Mouse (Mus musculus): ENCODE measurements around the gene Blvrb. TPM values are rescaled to one million over a fixed set of nuclear protein-coding genes. Genes with fewer than 3 reads are reported as not detected.

The Blvrb gene
- 84.7 and 89.0 TPM in 2 replicates for polyA plus RNA-seq (2015; fragmentation: Nextera tagmentation; extraction: Ambion mirVana)

- peak; percentile 94 for ATAC-seq (ENCODE audit: extremely low read depth, insufficient number of reproducible peaks, low FRiP score, low TSS enrichment)
- WGBS: 2% methylated on average over 54 of the region's 54 CpGs
- Histone ChIP-seq H3K4me3 (peak within 1 kb of the TSS; percentile 71), H3K4me2 (peak within 1 kb of the TSS; percentile 98), H3K4me1 (peaks cover 28% of the 10 kb centered on the region), H3K36me3 (no peaks in the 10 kb centered on the region), H3K9me3 (no peaks in the 10 kb centered on the region), H3K27me3 (replicated peaks) (peaks cover 31% of the 10 kb centered on the region), H3K9ac (peak within 1 kb of the TSS; percentile 84), H3K27ac (replicated peaks) (peak within 1 kb of the TSS; percentile 79)
These were observed at the start of gene Blvrb, which contains the start of gene Sptbn4 for GRCm38 (mm10) chr7:27447419-27448286. Gene Blvrb, plus strand, starts transcription at chr7:27447978. Gene Sptbn4, minus strand, starts transcription at chr7:27447686.

- Histone ChIP-seq H3K27ac (replicated peaks) (no peak overlapping the region), H3K4me3 (no peak overlapping the region), H3K27me3 (replicated peaks) (peaks cover 97% of the 10 kb centered on the region), H3K36me3 (no peaks in the 10 kb centered on the region), H3K9me3 (peaks cover 6% of the 10 kb centered on the region), H3K9ac (no peak overlapping the region), H3K4me2 (no peak overlapping the region), H3K4me1 (peaks cover 10% of the 10 kb centered on the region)
- WGBS: 67% methylated on average over 7 of the region's 7 CpGs
- no peak for ATAC-seq (ENCODE audit: extremely low read depth, insufficient number of reproducible peaks, low FRiP score, low TSS enrichment)
These were observed 47.2 kb upstream of the Blvrb start for GRCm38 (mm10) chr7:27400545-27400944.

DNA sequence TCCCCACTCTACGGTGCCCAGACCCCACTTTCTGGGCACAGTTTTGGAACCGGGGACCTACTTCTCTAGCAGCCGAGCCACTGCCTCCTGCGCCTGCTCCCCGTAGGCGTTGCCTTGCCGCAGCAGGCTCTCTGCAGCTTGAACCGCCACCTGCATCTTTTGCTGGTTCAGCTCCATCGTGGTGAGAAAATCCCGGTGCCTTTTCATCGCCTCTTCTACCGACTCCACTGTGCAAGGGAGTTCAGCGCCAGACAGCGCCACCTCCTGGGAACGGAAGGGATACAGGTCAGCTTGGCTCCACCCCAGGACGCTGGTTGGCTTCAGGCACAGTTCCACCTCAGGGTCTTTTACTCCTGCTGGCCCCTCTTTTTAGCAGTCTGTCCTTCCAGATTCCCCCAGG lies 45.1 kb upstream of the Blvrb start:
- 10% methylated on average over 16 of the region's 16 CpGs for WGBS

DNA sequence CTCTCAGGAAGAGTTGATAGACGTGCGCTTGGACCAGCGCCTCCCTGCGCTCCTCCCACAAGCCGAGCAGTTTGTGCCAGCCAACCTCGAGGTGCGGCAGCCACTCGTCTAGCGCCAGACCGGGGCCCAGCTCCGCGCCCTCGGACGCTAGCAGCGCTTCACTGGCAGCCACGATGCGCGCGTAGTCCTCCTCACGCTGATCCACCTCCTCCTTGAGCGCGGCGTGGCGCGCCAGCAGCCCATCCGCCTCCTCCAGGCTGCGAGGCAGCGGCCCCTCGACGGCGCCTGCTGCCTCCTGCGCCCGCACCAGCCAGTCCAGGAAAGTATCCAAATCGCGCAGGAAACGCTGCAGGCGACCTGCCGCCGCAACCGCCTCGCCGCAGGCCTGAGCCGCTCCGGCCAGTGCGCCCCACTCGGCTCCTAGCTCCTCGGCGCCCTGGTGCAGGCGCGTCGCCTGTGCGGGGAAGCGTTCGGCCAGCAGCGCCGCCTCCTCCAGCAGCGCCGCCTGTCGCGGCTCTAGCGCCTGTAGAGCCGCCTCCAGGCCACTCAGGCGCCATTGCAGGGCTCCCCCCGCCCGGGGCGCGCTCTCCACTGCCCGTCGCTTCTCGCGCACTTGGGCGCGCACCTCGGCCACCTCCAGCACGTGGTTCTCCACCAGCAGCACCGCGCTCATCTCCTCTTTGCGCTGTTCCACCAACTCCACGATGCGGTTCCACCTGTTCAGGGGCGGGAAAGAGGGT lies 43.4 kb upstream of the Blvrb start:
- Histone ChIP-seq H3K27ac (replicated peaks) (no peak overlapping the region), H3K27me3 (replicated peaks) (peaks cover 97% of the 10 kb centered on the region), H3K4me2 (peak overlapping the region; percentile 47), H3K9ac (no peak overlapping the region), H3K4me3 (peak overlapping the region; percentile 29), H3K36me3 (no peaks in the 10 kb centered on the region), H3K4me1 (peaks cover 16% of the 10 kb centered on the region), H3K9me3 (peaks cover 9% of the 10 kb centered on the region)
- ATAC-seq (ENCODE audit: extremely low read depth, insufficient number of reproducible peaks, low FRiP score, low TSS enrichment): no peak
- 4% methylated on average over 81 of the region's 81 CpGs for WGBS

More for the DNA sequence above, 45.1 kb upstream of the Blvrb start:
- H3K9ac ChIP-seq: no peak overlapping the region
- peaks cover 4% of the 10 kb centered on the region; the same call in 1 of the 2 replicates for H3K4me1 ChIP-seq
- H3K9me3 ChIP-seq: peaks cover 9% of the 10 kb centered on the region
- H3K4me2 ChIP-seq: no peak overlapping the region
- H3K36me3 ChIP-seq: no peaks in the 10 kb centered on the region
- no peak overlapping the region for H3K4me3 ChIP-seq
- H3K27me3 ChIP-seq (replicated peaks): peaks cover 97% of the 10 kb centered on the region
- H3K27ac ChIP-seq (replicated peaks): no peak overlapping the region
- ATAC-seq (ENCODE audit: extremely low read depth, insufficient number of reproducible peaks, low FRiP score, low TSS enrichment): no peak

GRCm38 (mm10) chr7:27406481-27406880 lies 41.3 kb upstream of the Blvrb start:
- Histone ChIP-seq H3K9me3 (peaks cover 9% of the 10 kb centered on the region), H3K4me1 (peaks cover 16% of the 10 kb centered on the region), H3K9ac (no peak overlapping the region), H3K27ac (replicated peaks) (no peak overlapping the region), H3K4me2 (no peak overlapping the region), H3K27me3 (replicated peaks) (peaks cover 99% of the 10 kb centered on the region), H3K36me3 (no peaks in the 10 kb centered on the region), H3K4me3 (no peak overlapping the region)
- ATAC-seq (ENCODE audit: extremely low read depth, insufficient number of reproducible peaks, low FRiP score, low TSS enrichment): no peak
- WGBS: 77% methylated on average over 7 of the region's 7 CpGs

DNA sequence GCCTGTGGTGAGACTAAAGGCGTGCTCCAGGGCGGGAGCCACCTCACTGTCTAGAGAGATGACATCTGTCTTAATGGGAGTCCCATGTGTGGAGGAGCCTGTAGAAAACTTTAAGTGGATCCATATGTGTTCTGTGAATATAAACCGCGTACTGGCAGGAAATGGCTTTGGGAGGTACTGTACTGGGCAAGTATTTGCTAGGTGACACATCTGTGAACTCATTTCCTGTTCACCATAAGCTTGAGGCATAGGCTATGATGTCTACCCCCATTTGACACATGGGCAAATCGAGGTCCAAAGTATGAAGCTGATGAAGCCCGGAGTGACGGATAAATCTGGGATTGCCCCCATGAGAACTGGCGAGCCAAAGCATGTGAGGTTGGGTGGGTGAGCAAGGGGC lies 40.0 kb upstream of the Blvrb start:
- ATAC-seq (ENCODE audit: extremely low read depth, insufficient number of reproducible peaks, low FRiP score, low TSS enrichment): no peak
- Histone ChIP-seq H3K36me3 (no peaks in the 10 kb centered on the region), H3K9ac (no peak overlapping the region), H3K9me3 (peaks cover 9% of the 10 kb centered on the region), H3K4me2 (peak overlapping the region; percentile 81), H3K27me3 (replicated peaks) (peaks cover 92% of the 10 kb centered on the region), H3K4me3 (peak overlapping the region; percentile 55), H3K4me1 (peaks cover 16% of the 10 kb centered on the region), H3K27ac (replicated peaks) (no peak overlapping the region)
- 45% methylated on average over 8 of the region's 8 CpGs for WGBS

- Histone ChIP-seq H3K9me3 (peaks cover 4% of the 10 kb centered on the region; the same call in 1 of the 2 replicates), H3K4me3 (peak overlapping the region; percentile 55), H3K27ac (replicated peaks) (no peak overlapping the region), H3K9ac (peak overlapping the region; percentile 44; the same call in 1 of the 2 replicates), H3K27me3 (replicated peaks) (peaks cover 90% of the 10 kb centered on the region), H3K4me1 (peaks cover 16% of the 10 kb centered on the region), H3K36me3 (no peaks in the 10 kb centered on the region), H3K4me2 (peak overlapping the region; percentile 81)
- 0 out of 2 replicates have a peak, but pooled peaks have one; percentile 20 for ATAC-seq (ENCODE audit: extremely low read depth, insufficient number of reproducible peaks, low FRiP score, low TSS enrichment)
- under 1% methylated on average over 94 of the region's 96 CpGs for WGBS
These were observed 39.2 kb upstream of the Blvrb start for GRCm38 (mm10) chr7:27408379-27409176.

DNA sequence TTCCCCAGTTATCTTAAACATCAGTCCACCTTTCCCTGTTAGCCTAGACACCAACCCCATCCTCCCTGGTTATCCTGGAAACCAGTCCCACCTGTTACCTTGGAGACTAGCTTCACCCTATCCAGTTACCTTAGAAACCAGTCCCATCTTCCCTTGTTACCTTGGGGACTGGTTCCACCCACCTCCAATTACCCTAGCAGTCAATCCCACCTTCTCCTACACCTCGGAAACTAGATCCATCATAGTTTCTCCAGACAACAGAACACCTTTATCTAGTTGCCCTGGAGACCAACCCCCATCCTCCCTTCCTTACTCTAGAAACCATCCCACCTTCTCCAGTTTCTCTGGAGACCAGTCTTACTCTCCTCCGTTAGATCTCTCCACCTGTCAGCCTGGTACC lies 30.6 kb upstream of the Blvrb start:
- whole genome bisulfite sequencing: 59% methylated on average over 2 of the region's 2 CpGs
- H3K27me3 ChIP-seq (replicated peaks): peaks cover 24% of the 10 kb centered on the region; the same call in 1 of the 2 replicates
- no peaks in the 10 kb centered on the region for H3K36me3 ChIP-seq
- no peaks in the 10 kb centered on the region for H3K4me1 ChIP-seq
- H3K9me3 ChIP-seq: no peaks in the 10 kb centered on the region
- H3K4me3 ChIP-seq: no peak overlapping the region
- no peak overlapping the region for H3K4me2 ChIP-seq
- H3K27ac ChIP-seq (replicated peaks): no peak overlapping the region
- H3K9ac ChIP-seq: no peak overlapping the region
- ATAC-seq (ENCODE audit: extremely low read depth, insufficient number of reproducible peaks, low FRiP score, low TSS enrichment): no peak

GRCm38 (mm10) chr7:27419101-27419500 lies 28.7 kb upstream of the Blvrb start:
- Histone ChIP-seq H3K27me3 (replicated peaks) (peaks cover 13% of the 10 kb centered on the region; the same call in 1 of the 2 replicates), H3K4me3 (no peak overlapping the region), H3K36me3 (no peaks in the 10 kb centered on the region), H3K4me1 (no peaks in the 10 kb centered on the region), H3K27ac (replicated peaks) (no peak overlapping the region), H3K9me3 (no peaks in the 10 kb centered on the region), H3K4me2 (no peak overlapping the region), H3K9ac (no peak overlapping the region)
- WGBS: 60% methylated on average over 3 of the region's 3 CpGs
- no peak for ATAC-seq (ENCODE audit: extremely low read depth, insufficient number of reproducible peaks, low FRiP score, low TSS enrichment)

DNA sequence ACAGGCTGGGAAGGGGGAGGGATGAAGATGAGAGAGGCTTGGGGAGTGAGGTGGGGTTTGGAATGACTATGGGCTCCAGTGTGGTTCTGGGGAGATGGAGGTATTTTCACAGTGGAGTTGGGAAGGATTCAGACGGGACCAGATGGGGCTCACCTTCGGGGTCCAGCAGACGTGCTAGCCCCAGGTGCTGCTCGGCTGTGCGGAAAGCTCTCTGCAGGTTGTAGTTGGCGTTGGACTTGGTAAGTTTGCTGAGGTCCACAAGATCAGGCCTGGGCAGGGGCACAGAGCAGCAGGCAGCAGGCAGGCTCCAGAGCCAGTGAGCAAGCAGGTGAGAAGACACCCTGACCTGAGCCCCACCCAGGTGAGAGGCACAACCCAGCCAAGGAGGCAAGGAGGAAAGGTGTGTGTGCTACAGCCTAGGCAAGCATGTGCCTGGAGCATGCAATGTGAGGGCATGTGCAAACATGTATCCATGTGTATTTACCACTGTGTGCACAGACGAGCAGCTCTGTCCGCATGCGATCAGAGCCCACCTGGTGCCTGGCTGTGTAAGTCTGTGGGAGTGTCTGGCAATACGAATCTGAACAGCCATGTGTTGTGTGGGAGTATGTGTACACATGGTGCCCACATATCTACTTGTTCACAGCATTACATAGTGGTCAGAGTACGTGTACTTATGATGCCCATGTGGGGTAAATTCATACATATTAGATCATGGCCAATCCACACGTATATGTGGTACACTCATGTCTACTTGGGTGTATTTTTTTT lies 24.0 kb upstream of the Blvrb start:
- WGBS: 74% methylated on average over 12 of the region's 12 CpGs
- no peak for ATAC-seq (ENCODE audit: extremely low read depth, insufficient number of reproducible peaks, low FRiP score, low TSS enrichment)

More for the DNA sequence above, 24.0 kb upstream of the Blvrb start:
- no peaks in the 10 kb centered on the region for H3K36me3 ChIP-seq
- H3K9ac ChIP-seq: no peak overlapping the region
- H3K4me2 ChIP-seq: no peak overlapping the region
- H3K9me3 ChIP-seq: peaks cover 3% of the 10 kb centered on the region; the same call in 1 of the 2 replicates
- no peaks in the 10 kb centered on the region for H3K4me1 ChIP-seq
- no peak overlapping the region for H3K4me3 ChIP-seq
- H3K27ac ChIP-seq (replicated peaks): no peak overlapping the region
- no peaks in the 10 kb centered on the region for H3K27me3 ChIP-seq (replicated peaks)
